Mouse (Mus musculus) myocyte (in vitro differentiated cells): ENCODE results near the gene Cnmd. TPM values are rescaled to one million over a fixed set of nuclear protein-coding genes. Genes with fewer than 3 reads are reported as not detected.

Experiments used
- H3K27me3 ChIP-seq: one replicate; pipeline ENCODE4 v1.6.1; 2011; ENCODE audit not compliant: control insufficient read depth, insufficient read depth, insufficient read length
- H3K36me3 ChIP-seq: one replicate; pipeline ENCODE4 v1.6.1; 2011; ENCODE audit not compliant: control insufficient read depth, insufficient read depth
- H3K4me2 ChIP-seq: one replicate; pipeline ENCODE4 v1.6.1; 2011; ENCODE audit warnings: low read depth, control low read depth
- H3K4me3 ChIP-seq: one replicate; pipeline ENCODE4 v1.5.1; 2011; ENCODE audit warnings: mild to moderate bottlenecking, control low read depth, moderate library complexity
- H3K79me2 ChIP-seq: one replicate; pipeline ENCODE4 v1.6.1; 2011; ENCODE audit not compliant: control insufficient read depth, insufficient read depth
- H3ac ChIP-seq: one replicate; pipeline ENCODE4 v1.6.1; 2011; ENCODE audit not compliant: control insufficient read depth, insufficient read length
- CEBPB ChIP-seq: IDR thresholded peaks from 2 replicates; pipeline ENCODE4 v1.6.1; 2011; ENCODE audit warnings: mild to moderate bottlenecking, moderate library complexity; ENCODE audit not compliant: poor library complexity, insufficient read depth, severe bottlenecking
- E2F4 ChIP-seq: IDR thresholded peaks from one replicate; pipeline ENCODE4 v1.6.1; 2011; ENCODE audit warnings: mild to moderate bottlenecking, control low read depth, moderate library complexity; ENCODE audit not compliant: insufficient read depth
- MAX ChIP-seq: IDR thresholded peaks from one replicate; pipeline ENCODE4 v1.6.1; 2011; ENCODE audit warnings: low read depth, mild to moderate bottlenecking, control low read depth
- MYOD1 ChIP-seq, 3 experiments: IDR thresholded peaks; one replicate each; pipeline ENCODE4 v1.6.1; 2011; ENCODE audit warnings: control low read depth in 2 of 3, low read depth in 2 of 3, mild to moderate bottlenecking in 2 of 3, moderate library complexity in 1 of 3; ENCODE audit not compliant: insufficient read length in 2 of 3, control insufficient read depth in 1 of 3
- MYOG ChIP-seq, 3 experiments: IDR thresholded peaks; one replicate each; pipeline ENCODE4 v1.6.1; 2011; ENCODE audit warnings: control low read depth in 2 of 3, low read depth in 2 of 3, mild to moderate bottlenecking in 2 of 3; ENCODE audit not compliant: insufficient read length in 2 of 3, control insufficient read depth in 1 of 3, insufficient read depth in 1 of 3
- POLR2A ChIP-seq: IDR thresholded peaks from one replicate; pipeline ENCODE4 v1.6.1; 2011; ENCODE audit warnings: low read depth, mild to moderate bottlenecking, control low read depth, moderate library complexity; ENCODE audit not compliant: insufficient read length
- POLR2AphosphoS2 ChIP-seq: IDR thresholded peaks from one replicate; pipeline ENCODE4 v1.6.1; 2011; ENCODE audit warnings: low read depth, control low read depth; ENCODE audit not compliant: insufficient read length
- REST ChIP-seq: IDR thresholded peaks from one replicate; pipeline ENCODE4 v1.6.1; 2011; ENCODE audit warnings: mild to moderate bottlenecking, control low read depth, moderate library complexity; ENCODE audit not compliant: insufficient read depth, insufficient read length
- SRF ChIP-seq: IDR thresholded peaks from one replicate; pipeline ENCODE4 v1.6.1; 2011; ENCODE audit warnings: low read depth; ENCODE audit not compliant: control insufficient read depth, insufficient read length
- TCF12 ChIP-seq: IDR thresholded peaks from one replicate; pipeline ENCODE4 v1.6.1; 2011; ENCODE audit warnings: mild to moderate bottlenecking, control low read depth; ENCODE audit not compliant: poor library complexity, insufficient read depth, severe bottlenecking
- TCF3 ChIP-seq: IDR thresholded peaks from one replicate; pipeline ENCODE4 v1.6.1; 2011; ENCODE audit warnings: low read depth, control low read depth; ENCODE audit not compliant: insufficient read length
- USF1 ChIP-seq: IDR thresholded peaks from one replicate; pipeline ENCODE4 v1.6.1; 2011; ENCODE audit warnings: low read depth, mild to moderate bottlenecking, control low read depth, moderate library complexity
- polyA plus RNA-seq: library from polyadenylated mRNA; unstranded; fragments of >200 nt; fragmentation: generic; extraction: Trizol; gene quantifications from one replicate; pipeline ENCODE4 v1.2.1, GENCODE M21; 2012; ENCODE audit warnings: missing spikeins

The Cnmd gene
- polyA plus RNA-seq, 1 experiment, result not detected

DNA sequence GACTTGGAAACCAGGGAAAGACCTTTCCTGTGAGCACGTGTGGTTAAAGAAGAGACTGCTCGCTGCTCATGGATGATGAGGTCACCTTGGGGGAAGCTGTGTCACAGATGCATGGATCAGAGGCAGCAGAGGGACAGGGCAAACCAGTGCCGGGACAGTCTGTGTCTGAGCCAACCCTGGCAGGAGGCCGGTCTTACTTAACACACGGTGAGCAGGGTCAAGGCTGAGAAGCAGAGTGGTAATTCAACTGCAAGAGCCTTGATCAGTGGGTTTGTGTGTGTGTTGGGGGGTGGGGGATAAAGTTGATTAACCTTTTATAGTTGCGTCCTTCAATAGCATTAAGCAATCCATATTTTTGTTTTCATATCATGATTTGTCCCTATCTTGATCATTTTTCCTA lies 37.4 kb upstream of the Cnmd start:
- Histone ChIP-seq H3K27me3 (peaks cover 24% of the 10 kb centered on the region), H3K4me3 (no peak overlapping the region), H3K4me2 (no peak overlapping the region), H3K79me2 (no peaks in the 10 kb centered on the region), H3K36me3 (no peaks in the 10 kb centered on the region), H3ac (no peak overlapping the region)
- TF ChIP-seq USF1, result no peak
- TF ChIP-seq TCF3, result no peak
- no peak for TF ChIP-seq MYOD1 (IDR thresholded peaks at IDR 0.05; ENCODE audit: control insufficient read depth in 1 of 3, insufficient read length in 2 of 3, low read depth in 2 of 3)
- no peak for TF ChIP-seq TCF12
- TF ChIP-seq CEBPB, result no peak
- no peak for TF ChIP-seq REST
- no peak for TF ChIP-seq POLR2A
- TF ChIP-seq MYOG (IDR thresholded peaks at IDR 0.05; ENCODE audit: control insufficient read depth in 1 of 3, insufficient read depth in 1 of 3, insufficient read length in 2 of 3, low read depth in 2 of 3), result no peak
- TF ChIP-seq MAX, result no peak
- TF ChIP-seq SRF, result no peak
- TF ChIP-seq POLR2AphosphoS2, result no peak
- no peak for TF ChIP-seq E2F4

DNA sequence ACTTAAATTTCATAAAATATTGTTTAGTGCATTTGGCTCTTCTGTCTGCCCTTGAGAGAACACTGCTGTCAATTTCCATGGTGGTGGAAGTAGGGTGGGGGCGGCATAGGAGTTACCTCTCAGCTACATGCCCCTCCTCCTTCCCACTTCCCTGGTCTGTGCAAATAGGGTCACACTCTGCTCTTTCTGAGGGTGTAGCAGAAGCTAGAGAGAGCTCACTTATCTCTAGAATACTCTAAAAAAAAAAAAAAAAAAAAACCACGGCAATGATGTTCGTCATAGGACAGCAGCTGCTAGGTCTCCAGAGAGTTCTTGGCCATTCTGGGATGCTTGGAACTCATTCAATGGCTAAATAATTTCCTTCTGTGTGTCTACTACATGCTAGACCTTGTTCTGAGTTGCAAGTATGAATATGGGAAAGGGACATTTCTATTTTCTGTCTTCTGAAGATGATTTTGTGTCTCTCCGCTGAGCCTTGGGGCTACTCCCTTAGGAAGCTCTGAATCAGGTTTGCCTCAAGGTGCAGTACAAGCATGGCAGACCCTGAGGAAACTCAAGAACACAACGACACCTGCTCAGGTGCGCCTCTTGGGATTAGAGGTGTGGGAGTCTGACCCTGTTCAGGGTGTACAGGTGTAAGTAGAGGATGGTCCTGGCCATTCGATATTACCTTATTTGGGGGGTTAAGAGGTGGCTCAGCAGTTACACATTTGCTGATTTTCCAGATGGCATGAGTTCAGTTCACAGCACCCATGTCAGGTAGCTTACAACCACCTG lies 28.3 kb upstream of the Cnmd start:
- no peak overlapping the region for H3K4me2 ChIP-seq
- H3K4me3 ChIP-seq, result no peak overlapping the region
- H3K36me3 ChIP-seq, result no peaks in the 10 kb centered on the region
- H3K27me3 ChIP-seq, result peaks cover 19% of the 10 kb centered on the region
- TF ChIP-seq E2F4, result no peak
- TF ChIP-seq SRF, result no peak
- TF ChIP-seq USF1, result no peak
- TF ChIP-seq MAX, result no peak
- TF ChIP-seq CEBPB, result no peak
- no peak for TF ChIP-seq REST
- no peak for TF ChIP-seq POLR2A
- no peak for TF ChIP-seq MYOD1 (IDR thresholded peaks at IDR 0.05; ENCODE audit: control insufficient read depth in 1 of 3, insufficient read length in 2 of 3, low read depth in 2 of 3)
- TF ChIP-seq POLR2AphosphoS2, result no peak
- H3K79me2 ChIP-seq, result no peaks in the 10 kb centered on the region
- H3ac ChIP-seq, result no peak overlapping the region

- no peak overlapping the region for H3K4me2 ChIP-seq
- TF ChIP-seq TCF12 (no peak), USF1 (no peak), SRF (no peak), REST (no peak), MYOD1 (IDR thresholded peaks at IDR 0.05; ENCODE audit: control insufficient read depth in 1 of 3, insufficient read length in 2 of 3, low read depth in 2 of 3) (no peak), TCF3 (no peak), MYOG (IDR thresholded peaks at IDR 0.05; ENCODE audit: control insufficient read depth in 1 of 3, insufficient read depth in 1 of 3, insufficient read length in 2 of 3, low read depth in 2 of 3) (no peak), POLR2A (no peak), CEBPB (no peak), MAX (no peak), POLR2AphosphoS2 (no peak), E2F4 (no peak)
- H3K27me3 ChIP-seq, result peaks cover 32% of the 10 kb centered on the region
- H3ac ChIP-seq, result no peak overlapping the region
- H3K4me3 ChIP-seq, result no peak overlapping the region
- H3K36me3 ChIP-seq, result no peaks in the 10 kb centered on the region
- no peaks in the 10 kb centered on the region for H3K79me2 ChIP-seq
These were observed 18.7 kb upstream of the Cnmd start for GRCm38 (mm10) chr14:79680652-79681051.

- TF ChIP-seq USF1, result no peak
- no peak for TF ChIP-seq POLR2AphosphoS2
- TF ChIP-seq TCF3, result no peak
- no peak for TF ChIP-seq MAX
- TF ChIP-seq POLR2A, result no peak
- no peak for TF ChIP-seq TCF12
- no peak for TF ChIP-seq E2F4
- TF ChIP-seq CEBPB, result no peak
- TF ChIP-seq MYOG (IDR thresholded peaks at IDR 0.05; ENCODE audit: control insufficient read depth in 1 of 3, insufficient read depth in 1 of 3, insufficient read length in 2 of 3, low read depth in 2 of 3), result no peak
- TF ChIP-seq REST, result no peak
- no peak overlapping the region for H3K4me2 ChIP-seq
- H3K79me2 ChIP-seq, result no peaks in the 10 kb centered on the region
- H3ac ChIP-seq, result no peak overlapping the region
- H3K4me3 ChIP-seq, result no peak overlapping the region
- H3K36me3 ChIP-seq, result no peaks in the 10 kb centered on the region
- H3K27me3 ChIP-seq, result peaks cover 25% of the 10 kb centered on the region
These were observed 16.1 kb upstream of the Cnmd start for GRCm38 (mm10) chr14:79677891-79678687.
